Mouse (Mus musculus) spleen, adult 2 months (tissue): ENCODE measurements around the gene Hmga1.

ENCODE experiments used
- CTCF ChIP-seq: fragments of 200-500 bp; IDR thresholded peaks from 2 replicates; pipeline ENCODE4 v1.5.1; 2011; ENCODE audit warnings: mild to moderate bottlenecking, inconsistent platforms; ENCODE audit not compliant: insufficient read depth, insufficient read length, insufficient replicate concordance; ENCODE audit errors: extremely low read depth
- POLR2A ChIP-seq: fragments of 200-500 bp; IDR thresholded peaks from 2 replicates; pipeline ENCODE4 v1.6.1; 2011; ENCODE audit warnings: low read depth, low read length, inconsistent platforms

DNA sequence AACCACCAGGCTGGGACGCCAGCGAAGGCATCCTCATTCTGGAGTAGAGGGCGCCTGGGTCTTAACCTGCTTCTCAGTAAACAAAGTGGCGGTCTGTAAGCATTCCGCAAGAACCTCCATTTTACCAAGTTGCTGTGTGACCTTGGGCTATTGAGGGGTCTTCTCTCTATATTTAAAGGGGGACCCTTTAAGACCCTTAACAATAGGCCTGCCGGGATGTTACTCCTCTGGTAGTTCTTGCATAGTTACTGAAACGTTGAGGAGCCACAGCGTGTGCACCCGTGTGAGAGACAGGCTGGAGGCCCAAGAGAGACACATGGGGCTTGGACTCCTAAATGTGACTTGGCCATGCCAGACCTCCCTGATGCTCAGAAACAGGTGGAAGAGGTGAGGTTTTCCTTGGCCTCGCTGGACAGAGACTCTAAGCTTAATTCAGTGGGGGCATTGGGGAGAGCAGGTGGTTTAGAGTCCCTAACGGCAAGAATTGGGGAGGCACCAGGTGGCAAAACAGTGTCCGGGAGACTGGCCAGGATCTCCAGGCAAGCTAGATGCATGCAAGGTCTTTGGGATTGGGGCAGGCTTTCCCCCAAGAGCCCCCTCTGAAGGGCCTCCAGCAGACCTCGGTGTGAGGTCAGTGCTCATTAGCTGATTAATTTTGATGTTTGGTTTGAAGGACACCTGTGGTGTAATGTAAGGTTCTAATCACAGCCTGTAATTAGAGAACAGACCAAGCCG, 1.8 kb downstream of the Hmga1 start:
- TF ChIP-seq POLR2A (no peak), CTCF (no peak)
